Mouse (Mus musculus) midbrain, embryonic 16.5 days (tissue): ENCODE data around the gene B230104I21Rik. TPM values are rescaled to one million over a fixed set of nuclear protein-coding genes. Genes with fewer than 3 reads are reported as not detected.

Experiments
- ATAC-seq: fragments of 200-750 bp; cut with Nextera tagmentation; 2 replicates; pipeline ENCODE4 v1.8.0; 2017; ENCODE audit warnings: moderate TSS enrichment
- H3K27ac ChIP-seq: fragments of 300-500 bp; sonication (generic); 2 replicates; pipeline ENCODE4 v1.5.1; 2014; ENCODE audit warnings: mild to moderate bottlenecking, low read length, mixed read lengths
- H3K27me3 ChIP-seq: fragments of 300-500 bp; sonication (generic); 2 replicates; pipeline ENCODE4 v1.6.1; 2014; ENCODE audit warnings: low read depth, low read length, mixed read lengths; ENCODE audit not compliant: control insufficient read depth, insufficient read depth
- H3K36me3 ChIP-seq: fragments of 300-500 bp; sonication (generic); 2 replicates; pipeline ENCODE4 v1.6.1; 2014; ENCODE audit warnings: mild to moderate bottlenecking, low read length, moderate library complexity, mixed read lengths; ENCODE audit not compliant: control insufficient read depth, insufficient read depth
- H3K4me1 ChIP-seq: fragments of 300-500 bp; sonication (generic); 2 replicates; pipeline ENCODE4 v1.6.1; 2014; ENCODE audit warnings: mild to moderate bottlenecking, low read length, mixed read lengths; ENCODE audit not compliant: control insufficient read depth, insufficient read depth
- H3K4me2 ChIP-seq: fragments of 300-500 bp; sonication (generic); 2 replicates; pipeline ENCODE4 v1.6.1; 2014; ENCODE audit warnings: mild to moderate bottlenecking, low read length, mixed read lengths
- H3K4me3 ChIP-seq: fragments of 300-500 bp; sonication (generic); 2 replicates; pipeline ENCODE4 v1.5.1; 2014; ENCODE audit warnings: low read depth, mild to moderate bottlenecking, low read length, moderate library complexity, mixed read lengths
- H3K9ac ChIP-seq: fragments of 300-500 bp; sonication (generic); 2 replicates; pipeline ENCODE4 v1.6.1; 2014; ENCODE audit warnings: low read depth, low read length, mixed read lengths
- H3K9me3 ChIP-seq: fragments of 300-500 bp; sonication (generic); replicated peaks from 2 replicates; pipeline ENCODE4 v1.6.1; 2014; ENCODE audit warnings: mild to moderate bottlenecking, low read length, mixed read lengths; ENCODE audit not compliant: control insufficient read depth, poor library complexity, severe bottlenecking
- WGBS: fragments of 180-500 bp; shearing (Covaris S2); extraction: QIAGEN DNeasy Blood & Tissue Kit; methylation state at CpG from one replicate; pipeline ENCODE4 v1.1.7; 2014; 5-methylcytosine and 5-hydroxymethylcytosine counted together
- polyA plus RNA-seq: library from polyadenylated mRNA; unstranded; fragments of >200 nt; fragmentation: Nextera tagmentation; extraction: Ambion mirVana; gene quantifications from 2 replicates; pipeline ENCODE4 v1.2.1, GENCODE M21; 2015

The B230104I21Rik gene
- polyA plus RNA-seq, 1 experiment from 2014 or later: not detected

GRCm38 (mm10) chr4:154312143-154312812, 23.6 kb upstream of the B230104I21Rik start:
- Histone ChIP-seq H3K27me3 (no peaks in the 10 kb centered on the region), H3K36me3 (no peaks in the 10 kb centered on the region), H3K4me2 (no peak overlapping the region), H3K27ac (0 out of 2 replicates have a peak overlapping the region, but pooled peaks have one; percentile 49), H3K9ac (no peak overlapping the region), H3K4me1 (no peaks in the 10 kb centered on the region), H3K9me3 (0 out of 2 replicates have a peak, but pooled peaks cover 2% of the 10 kb centered on the region), H3K4me3 (no peak overlapping the region)
- 89% methylated on average over 2 of the region's 2 CpGs for WGBS
- ATAC-seq: 0 out of 2 replicates have a peak, but pooled peaks have one; percentile 25

DNA sequence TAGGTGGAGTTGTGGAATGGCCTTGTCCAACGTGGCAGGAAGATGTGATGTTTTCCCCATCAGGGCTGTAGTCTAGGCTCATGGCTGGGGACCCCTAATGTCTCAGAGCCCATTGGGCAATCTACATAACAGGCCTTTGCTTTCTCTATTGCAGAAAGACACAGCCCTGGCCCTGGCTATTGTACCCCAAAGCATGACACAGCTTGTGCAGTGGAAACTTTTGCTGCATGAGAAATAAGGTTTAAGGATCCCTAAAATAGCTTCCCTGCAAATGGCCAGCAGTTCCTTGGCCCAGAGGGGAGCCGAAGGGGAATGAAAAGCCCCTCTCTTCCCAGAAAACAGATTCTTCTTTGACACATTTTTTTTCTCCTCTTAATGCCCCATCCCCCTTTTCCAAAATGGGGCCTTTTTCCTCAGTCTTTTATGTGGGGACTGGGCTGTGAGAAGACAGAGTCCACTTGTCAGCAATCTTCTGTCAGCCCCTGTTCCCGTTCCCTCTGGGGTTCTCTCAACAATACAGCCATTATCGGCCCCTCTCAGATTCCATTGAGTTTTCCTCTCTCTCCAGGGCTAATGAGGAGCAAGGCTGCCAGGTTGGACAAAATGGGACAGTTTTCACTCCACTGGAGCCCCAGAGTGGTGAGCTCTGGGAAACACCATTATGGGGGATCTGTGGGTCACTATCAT, 22.8 kb upstream of the B230104I21Rik start:
- Histone ChIP-seq H3K27me3 (no peaks in the 10 kb centered on the region), H3K9me3 (no peaks in the 10 kb centered on the region), H3K27ac (0 out of 2 replicates have a peak overlapping the region, but pooled peaks have one; percentile 49), H3K4me1 (no peaks in the 10 kb centered on the region), H3K4me2 (no peak overlapping the region), H3K36me3 (no peaks in the 10 kb centered on the region), H3K4me3 (no peak overlapping the region), H3K9ac (no peak overlapping the region)
- peak; percentile 66; the same call in 1 of the 2 replicates for ATAC-seq
- 37% methylated on average over 4 of the region's 4 CpGs for WGBS

GRCm38 (mm10) chr4:154313622-154313967, 22.3 kb upstream of the B230104I21Rik start:
- Histone ChIP-seq H3K36me3 (no peaks in the 10 kb centered on the region), H3K4me2 (no peak overlapping the region)
- ATAC-seq: no peak

GRCm38 (mm10) chr4:154325410-154325809, 10.5 kb upstream of the B230104I21Rik start:
- H3K4me2 ChIP-seq: no peak overlapping the region
- H3K4me3 ChIP-seq: no peak overlapping the region
- no peak for ATAC-seq
- H3K27ac ChIP-seq: no peak overlapping the region
- WGBS: 62% methylated on average over 4 of the region's 4 CpGs
- H3K36me3 ChIP-seq: no peaks in the 10 kb centered on the region
- H3K27me3 ChIP-seq: no peaks in the 10 kb centered on the region
- H3K4me1 ChIP-seq: peaks cover 2% of the 10 kb centered on the region; the same call in 1 of the 2 replicates
- H3K9me3 ChIP-seq: no peaks in the 10 kb centered on the region
- no peak overlapping the region for H3K9ac ChIP-seq

More at GRCm38 (mm10) chr4:154313622-154313967, 22.3 kb upstream of the B230104I21Rik start:
- no peak overlapping the region for H3K9ac ChIP-seq
- no peaks in the 10 kb centered on the region for H3K4me1 ChIP-seq
- no peaks in the 10 kb centered on the region for H3K27me3 ChIP-seq
- WGBS: 80% methylated on average over 11 of the region's 11 CpGs
- no peak overlapping the region for H3K27ac ChIP-seq
- H3K9me3 ChIP-seq: no peaks in the 10 kb centered on the region
- H3K4me3 ChIP-seq: no peak overlapping the region

DNA sequence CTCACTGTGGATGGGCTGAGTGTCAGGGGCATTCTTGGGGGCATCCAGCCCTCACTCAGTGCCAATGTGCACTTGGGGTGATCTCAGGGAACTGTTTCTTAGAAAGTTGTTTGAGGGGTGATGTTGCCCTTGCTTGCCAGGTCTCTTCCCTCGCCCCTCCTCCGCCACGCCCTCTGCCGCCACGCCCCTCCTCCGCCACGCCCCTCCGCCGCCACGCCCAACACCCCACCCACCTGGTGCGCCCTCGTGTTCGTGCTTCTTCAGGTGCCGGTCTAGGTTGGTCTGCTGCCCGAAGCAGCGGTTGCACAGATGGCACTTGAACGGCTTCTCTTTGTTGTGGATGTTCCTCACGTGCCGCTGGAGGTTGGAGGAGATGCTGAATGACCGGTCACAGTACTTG, 7.5 kb upstream of the B230104I21Rik start:
- Histone ChIP-seq H3K4me2 (peak overlapping the region; percentile 33; the same call in 1 of the 2 replicates), H3K27me3 (no peaks in the 10 kb centered on the region), H3K4me1 (peaks cover 7% of the 10 kb centered on the region), H3K27ac (no peak overlapping the region), H3K4me3 (no peak overlapping the region), H3K9ac (no peak overlapping the region), H3K36me3 (no peaks in the 10 kb centered on the region), H3K9me3 (no peaks in the 10 kb centered on the region)
- 8% methylated on average over 17 of the region's 20 CpGs for WGBS
- no peak for ATAC-seq

DNA sequence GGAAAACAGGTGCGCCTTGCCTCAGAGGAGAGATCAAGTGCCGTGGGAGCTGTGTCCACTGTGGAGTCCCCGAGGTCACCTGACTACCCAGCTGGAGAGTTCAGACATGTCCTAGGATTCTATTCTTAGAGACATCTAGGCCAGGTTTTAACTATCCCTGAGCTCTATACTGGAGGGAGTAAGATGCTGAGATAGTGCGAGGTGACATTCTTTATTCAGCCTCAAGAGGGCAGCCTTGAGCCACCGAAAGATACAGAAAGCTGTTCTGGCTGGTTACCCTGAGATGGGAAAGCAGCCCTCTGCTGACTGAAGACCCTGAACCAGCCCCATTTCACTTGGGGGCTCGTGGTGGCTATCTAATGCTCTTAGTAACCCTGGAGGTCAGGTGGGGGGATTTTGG, 7.1 kb upstream of the B230104I21Rik start:
- no peaks in the 10 kb centered on the region for H3K27me3 ChIP-seq
- H3K9ac ChIP-seq: no peak overlapping the region
- H3K4me1 ChIP-seq: peaks cover 7% of the 10 kb centered on the region
- peak overlapping the region; percentile 33; the same call in 1 of the 2 replicates for H3K4me2 ChIP-seq
- H3K9me3 ChIP-seq: no peaks in the 10 kb centered on the region
- H3K27ac ChIP-seq: no peak overlapping the region
- WGBS: 6% methylated on average over 6 of the region's 6 CpGs
- H3K4me3 ChIP-seq: no peak overlapping the region
- H3K36me3 ChIP-seq: no peaks in the 10 kb centered on the region
- peak; percentile 69 for ATAC-seq

GRCm38 (mm10) chr4:154330001-154330400, 5.9 kb upstream of the B230104I21Rik start:
- no peak overlapping the region for H3K27ac ChIP-seq
- H3K4me2 ChIP-seq: no peak overlapping the region
- H3K4me3 ChIP-seq: no peak overlapping the region
- peaks cover 7% of the 10 kb centered on the region for H3K4me1 ChIP-seq
- no peaks in the 10 kb centered on the region for H3K36me3 ChIP-seq
- no peaks in the 10 kb centered on the region for H3K27me3 ChIP-seq
- no peak for ATAC-seq
- 90% methylated on average over 7 of the region's 7 CpGs for whole genome bisulfite sequencing
- H3K9ac ChIP-seq: no peak overlapping the region
- H3K9me3 ChIP-seq: no peaks in the 10 kb centered on the region

DNA sequence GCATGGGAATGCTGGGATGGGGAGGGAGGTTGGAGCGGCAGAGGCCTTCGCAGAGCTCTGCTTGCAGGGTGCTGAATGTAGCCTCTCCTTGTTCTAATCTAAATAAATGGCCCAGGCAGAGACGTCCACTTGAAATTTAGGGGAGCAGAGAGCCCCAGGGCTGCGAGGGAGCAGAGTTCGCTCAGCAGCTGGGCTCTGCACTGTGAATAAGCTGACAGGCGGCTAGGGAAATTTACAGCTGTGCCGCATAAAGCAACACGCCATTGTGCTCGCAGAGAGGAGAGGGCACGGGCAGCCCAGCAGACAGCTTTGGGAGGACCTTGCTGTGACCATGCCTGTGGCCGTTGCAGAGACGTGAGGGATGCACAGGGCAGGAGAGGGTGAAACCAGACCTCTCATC, 4.7 kb upstream of the B230104I21Rik start:
- H3K4me2 ChIP-seq: no peak overlapping the region
- no peak overlapping the region for H3K4me3 ChIP-seq
- WGBS: 32% methylated on average over 12 of the region's 12 CpGs
- peak overlapping the region; percentile 11; the same call in 1 of the 2 replicates for H3K9ac ChIP-seq
- H3K36me3 ChIP-seq: no peaks in the 10 kb centered on the region
- H3K27me3 ChIP-seq: no peaks in the 10 kb centered on the region
- ATAC-seq: no peak
- no peaks in the 10 kb centered on the region for H3K9me3 ChIP-seq
- peaks cover 12% of the 10 kb centered on the region for H3K4me1 ChIP-seq
- H3K27ac ChIP-seq: no peak overlapping the region

DNA sequence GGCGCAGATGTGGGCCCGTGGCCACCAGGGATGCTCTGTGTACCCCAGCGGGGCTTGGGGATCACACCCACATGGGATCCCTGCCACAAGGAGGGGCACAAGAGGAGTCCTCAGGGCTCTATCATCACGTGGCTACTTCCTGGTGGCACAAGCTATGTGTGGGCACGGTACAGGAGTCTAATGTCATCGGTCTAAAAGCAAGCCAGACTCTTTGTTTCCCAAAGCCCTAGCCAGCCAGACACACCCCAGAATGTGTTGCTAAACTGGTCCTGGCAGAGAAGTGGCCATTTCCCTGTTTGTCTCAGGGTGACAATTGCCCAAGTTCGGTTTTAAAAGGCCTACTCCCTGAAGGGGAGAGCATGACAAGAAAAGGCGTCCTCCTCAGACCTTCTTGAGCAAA, 2.6 kb upstream of the B230104I21Rik start:
- H3K4me1 ChIP-seq: peaks cover 12% of the 10 kb centered on the region
- peak overlapping the region; percentile 2; the same call in 1 of the 2 replicates for H3K9ac ChIP-seq
- no peaks in the 10 kb centered on the region for H3K36me3 ChIP-seq
- no peak overlapping the region for H3K4me2 ChIP-seq
- no peak overlapping the region for H3K4me3 ChIP-seq
- no peaks in the 10 kb centered on the region for H3K9me3 ChIP-seq
- ATAC-seq: no peak
- no peak overlapping the region for H3K27ac ChIP-seq
- no peaks in the 10 kb centered on the region; the same call in 1 of the 2 replicates for H3K27me3 ChIP-seq
- WGBS: 74% methylated on average over 8 of the region's 8 CpGs
